Mouse (Mus musculus): ENCODE results near the gene Tmem167b. TPM values are rescaled to one million over a fixed set of nuclear protein-coding genes. Genes with fewer than 3 reads are reported as not detected.
A peak's percentile ranks its signal among the peaks of the same experiment; 100 is the strongest.
"Not testable (repeated sequence)": the region's sequence is repeated elsewhere in the genome, so short reads cannot be mapped to it uniquely, and the experiment has no call there.

The Tmem167b gene
- polyA plus RNA-seq, 1 experiment, result 9.8 TPM

DNA sequence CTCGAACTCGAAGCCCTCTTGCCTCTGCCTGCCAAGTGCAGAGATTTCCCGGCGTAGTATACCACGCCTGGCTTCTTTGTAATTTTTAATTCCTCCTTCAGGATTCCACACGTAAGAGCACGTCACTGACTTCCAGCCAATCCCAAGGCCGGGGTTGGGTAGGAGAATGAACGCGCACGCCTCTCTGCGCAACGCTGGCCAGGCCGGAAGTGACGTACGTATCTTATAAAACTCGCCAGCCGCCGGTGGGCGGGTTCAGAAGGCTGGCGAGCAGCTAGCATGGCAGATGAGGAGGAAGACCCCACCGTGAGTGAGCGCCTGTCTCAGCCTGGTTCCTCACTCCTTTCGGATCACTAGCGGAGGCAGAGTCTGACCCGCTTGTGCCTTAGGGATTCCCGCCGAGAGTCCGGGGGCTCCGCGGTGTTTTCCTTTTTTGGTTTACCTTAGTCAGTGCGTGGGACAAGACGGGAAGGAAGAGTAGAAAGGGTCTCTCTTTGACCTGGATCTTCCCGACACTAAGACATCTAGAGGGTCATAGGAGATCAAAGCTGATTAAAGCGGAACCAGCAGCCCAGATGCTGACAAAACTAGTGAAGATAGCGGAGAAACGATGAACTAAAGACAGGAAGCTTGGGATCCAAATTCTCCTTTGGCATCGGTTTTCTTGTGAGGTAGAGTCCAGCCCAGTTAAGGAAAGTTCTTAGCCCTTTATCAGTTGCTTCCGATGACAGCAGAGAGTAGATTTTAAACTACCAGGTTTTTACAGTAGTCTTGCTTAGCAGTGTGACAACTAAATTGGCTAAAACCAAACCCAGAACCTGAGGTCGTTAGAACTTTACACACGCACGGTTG is 9.4 kb upstream of the Tmem167b start, which contains the start of gene Taf13:
TSS of gene Taf13 (plus strand) at position 256 of the 852 bp plus-strand sequence.
- peak; percentile 96 for DNase-seq
- TF ChIP-seq POLR2A (IDR thresholded peaks at IDR 0.05; ENCODE audit: borderline replicate concordance, extremely low read depth, low read depth, low read length) (peak; percentile 100), CTCF (IDR thresholded peaks at IDR 0.05; ENCODE audit: insufficient read depth, low read length) (no peak)
- under 1% methylated on average over 42 of the region's 42 CpGs for WGBS
- peaks cover 4% of the 10 kb centered on the region for H3K4me1 ChIP-seq (ENCODE audit: control insufficient read depth, insufficient read depth, low read length)
- H3K4me3 ChIP-seq (replicated peaks; ENCODE audit: extremely low read depth, low read depth, low read length), result peak within 1 kb of the TSS; percentile 95

GRCm38 (mm10) chr3:108570813-108571212 is 8.5 kb upstream of the Tmem167b start:
- TF ChIP-seq CTCF (IDR thresholded peaks at IDR 0.05; ENCODE audit: insufficient read depth, low read length) (no peak), POLR2A (IDR thresholded peaks at IDR 0.05; ENCODE audit: borderline replicate concordance, extremely low read depth, low read depth, low read length) (no peak)
- peaks cover 4% of the 10 kb centered on the region for H3K4me1 ChIP-seq (ENCODE audit: control insufficient read depth, insufficient read depth, low read length)
- 81% methylated on average over 14 of the region's 14 CpGs for WGBS
- DNase-seq, result no peak
- no peak overlapping the region for H3K4me3 ChIP-seq (replicated peaks; ENCODE audit: extremely low read depth, low read depth, low read length)

GRCm38 (mm10) chr3:108569636-108570035 is 7.4 kb upstream of the Tmem167b start:
- not testable (repeated sequence) for H3K4me1 ChIP-seq (ENCODE audit: control insufficient read depth, insufficient read depth, low read length); H3K4me3 ChIP-seq (replicated peaks; ENCODE audit: extremely low read depth, low read depth, low read length); DNase-seq
- WGBS, result 51% methylated on average over 3 of the region's 3 CpGs

DNA sequence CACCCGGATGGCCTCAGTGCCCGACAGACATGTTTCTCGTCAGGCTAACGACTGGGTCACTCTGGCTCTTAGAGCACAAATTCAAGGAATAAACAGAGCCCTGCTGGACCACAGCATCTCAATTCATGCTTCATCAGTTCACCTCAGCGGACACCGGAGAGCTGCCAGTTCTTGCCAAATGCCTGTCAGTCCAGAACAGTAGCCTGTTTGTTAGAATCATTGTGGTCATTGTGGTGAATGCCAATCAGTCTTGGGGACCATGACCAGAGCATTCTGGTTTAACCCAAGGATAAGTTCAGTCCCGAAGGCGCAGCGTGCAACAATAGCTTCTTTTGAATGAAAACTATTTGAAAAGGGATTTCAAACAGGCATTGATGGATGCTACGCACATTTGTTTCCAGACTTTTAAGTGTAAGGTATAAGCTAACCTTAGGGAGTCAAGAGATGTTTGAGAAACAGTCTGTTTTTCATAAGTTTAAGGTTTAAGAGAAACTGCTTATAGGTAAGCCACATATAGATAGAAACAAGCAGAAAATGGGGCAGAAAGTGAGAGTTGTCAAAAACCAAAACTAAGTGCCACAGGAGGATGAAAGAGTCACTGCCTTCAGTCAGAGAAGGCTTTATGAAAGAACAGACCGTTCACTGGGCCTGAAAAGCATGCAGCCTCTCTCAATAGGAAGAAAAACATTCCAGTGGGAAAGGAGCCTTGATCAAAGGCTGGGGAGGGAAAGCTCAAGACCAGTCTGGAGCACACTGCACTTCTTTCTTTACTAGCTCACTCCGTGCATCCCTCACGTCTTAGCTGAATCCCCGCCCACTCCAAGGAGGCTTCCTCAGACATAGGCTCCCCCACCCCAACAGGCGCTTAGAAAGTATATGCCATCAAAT is 6.0 kb upstream of the Tmem167b start:
- TF ChIP-seq POLR2A (IDR thresholded peaks at IDR 0.05; ENCODE audit: borderline replicate concordance, extremely low read depth, low read depth, low read length) (no peak), CTCF (IDR thresholded peaks at IDR 0.05; ENCODE audit: insufficient read depth, low read length) (no peak)
- WGBS, result 63% methylated on average over 15 of the region's 15 CpGs
- no peak overlapping the region for H3K4me3 ChIP-seq (replicated peaks; ENCODE audit: extremely low read depth, low read depth, low read length)
- peaks cover 4% of the 10 kb centered on the region for H3K4me1 ChIP-seq (ENCODE audit: control insufficient read depth, insufficient read depth, low read length)
- no peak for DNase-seq

DNA sequence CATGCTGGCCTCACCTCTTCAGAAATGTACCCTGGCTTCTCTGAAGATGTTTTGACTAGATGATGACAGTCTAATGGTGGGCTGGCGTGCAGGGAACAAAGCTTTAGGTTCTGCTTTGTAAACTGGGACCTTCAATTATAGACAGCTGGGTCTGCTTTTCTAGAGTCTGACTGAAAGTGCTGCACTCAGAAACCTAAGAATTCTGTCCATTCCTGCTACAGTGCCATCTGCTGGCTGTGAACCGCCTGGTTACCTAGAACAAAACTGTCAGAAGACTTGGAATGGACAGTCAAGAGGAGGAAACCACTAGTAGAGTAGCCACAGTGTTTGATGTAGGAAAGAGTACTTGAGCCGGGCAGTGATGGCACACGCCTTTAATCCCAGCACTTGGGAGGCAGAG is 1.0 kb upstream of the Tmem167b start:
- TF ChIP-seq CTCF (IDR thresholded peaks at IDR 0.05; ENCODE audit: insufficient read depth, low read length) (peak; percentile 33; the same call in 1 of the 2 replicates), POLR2A (IDR thresholded peaks at IDR 0.05; ENCODE audit: borderline replicate concordance, extremely low read depth, low read depth, low read length) (no peak)
- Histone ChIP-seq H3K4me3 (replicated peaks; ENCODE audit: extremely low read depth, low read depth, low read length) (peak overlapping the region; percentile 47), H3K4me1 (ENCODE audit: control insufficient read depth, insufficient read depth, low read length) (0 out of 2 replicates have a peak, but pooled peaks cover 6% of the 10 kb centered on the region)
- DNase-seq, result peak; percentile 80
- 0% methylated on average over 4 of the region's 4 CpGs for WGBS

GRCm38 (mm10) chr3:108562777-108563271 is 558 bp upstream of the Tmem167b start:
- peak; percentile 29 for DNase-seq
- Histone ChIP-seq H3K4me3 (replicated peaks; ENCODE audit: extremely low read depth, low read depth, low read length) (peak overlapping the region; percentile 59), H3K4me1 (ENCODE audit: control insufficient read depth, insufficient read depth, low read length) (0 out of 2 replicates have a peak, but pooled peaks cover 6% of the 10 kb centered on the region)
- no peak for TF ChIP-seq POLR2A (IDR thresholded peaks at IDR 0.05; ENCODE audit: borderline replicate concordance, extremely low read depth, low read depth, low read length)
- TF ChIP-seq CTCF (IDR thresholded peaks at IDR 0.05; ENCODE audit: insufficient read depth, low read length), result no peak
- 1% methylated on average over 15 of the region's 15 CpGs for WGBS

- no peak for DNase-seq
- H3K4me3 ChIP-seq (replicated peaks; ENCODE audit: extremely low read depth, low read depth, low read length), result no peak overlapping the region
- 0 out of 2 replicates have a peak, but pooled peaks cover 6% of the 10 kb centered on the region for H3K4me1 ChIP-seq (ENCODE audit: control insufficient read depth, insufficient read depth, low read length)
- WGBS, result 87% methylated on average over 4 of the region's 4 CpGs
- TF ChIP-seq POLR2A (IDR thresholded peaks at IDR 0.05; ENCODE audit: borderline replicate concordance, extremely low read depth, low read depth, low read length) (no peak), CTCF (IDR thresholded peaks at IDR 0.05; ENCODE audit: insufficient read depth, low read length) (no peak)
Observed at GRCm38 (mm10) chr3:108557888-108558287, 4.4 kb downstream of the Tmem167b start.

DNA sequence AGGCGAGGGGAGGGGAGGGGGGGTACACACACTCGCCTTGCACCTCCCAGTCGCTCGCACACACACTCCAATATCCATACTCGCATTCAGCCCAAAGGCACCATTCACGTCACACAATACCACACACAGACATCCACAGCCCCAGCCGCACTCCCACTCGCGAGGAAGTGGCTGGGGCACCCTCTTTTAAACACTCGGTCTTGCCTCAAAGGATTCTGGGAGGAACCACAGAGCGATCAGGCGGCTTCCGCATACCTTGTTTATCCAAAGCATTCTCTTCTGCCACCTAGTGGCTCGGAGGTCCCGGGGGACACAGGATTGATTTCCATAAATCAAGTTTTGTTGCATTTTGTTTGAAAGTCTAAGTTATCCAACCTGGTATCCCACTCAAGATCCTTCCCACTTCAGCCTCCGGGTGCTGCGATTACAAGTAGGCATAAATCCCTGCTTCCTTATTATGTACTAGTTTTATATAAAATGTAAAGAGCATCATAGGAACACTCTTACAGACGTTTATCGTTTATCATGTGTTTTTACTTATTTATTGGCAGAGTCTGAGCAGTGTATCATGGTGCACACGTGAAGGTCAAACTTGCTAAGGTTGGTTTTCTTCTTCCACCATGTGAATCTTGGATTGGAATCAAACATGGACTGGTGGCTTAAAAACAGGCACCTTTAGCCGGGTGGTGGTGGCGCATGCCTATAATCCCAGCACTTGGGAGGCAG is 7.5 kb downstream of the Tmem167b start:
- peak; percentile 80 for TF ChIP-seq CTCF (IDR thresholded peaks at IDR 0.05; ENCODE audit: insufficient read depth, low read length)
- peak; percentile 100 for TF ChIP-seq POLR2A (IDR thresholded peaks at IDR 0.05; ENCODE audit: borderline replicate concordance, extremely low read depth, low read depth, low read length)
- peak; percentile 88 for DNase-seq
- 17% methylated on average over 22 of the region's 22 CpGs for WGBS

More for the DNA sequence above, 7.5 kb downstream of the Tmem167b start:
- no peaks in the 10 kb centered on the region for H3K4me1 ChIP-seq (ENCODE audit: control insufficient read depth, insufficient read depth, low read length)
- H3K4me3 ChIP-seq (replicated peaks; ENCODE audit: extremely low read depth, low read depth, low read length), result peak overlapping the region; percentile 64
